Comparison of ENCODE assay signal across 8 mouse cellular contexts in the genomic region with DNA sequence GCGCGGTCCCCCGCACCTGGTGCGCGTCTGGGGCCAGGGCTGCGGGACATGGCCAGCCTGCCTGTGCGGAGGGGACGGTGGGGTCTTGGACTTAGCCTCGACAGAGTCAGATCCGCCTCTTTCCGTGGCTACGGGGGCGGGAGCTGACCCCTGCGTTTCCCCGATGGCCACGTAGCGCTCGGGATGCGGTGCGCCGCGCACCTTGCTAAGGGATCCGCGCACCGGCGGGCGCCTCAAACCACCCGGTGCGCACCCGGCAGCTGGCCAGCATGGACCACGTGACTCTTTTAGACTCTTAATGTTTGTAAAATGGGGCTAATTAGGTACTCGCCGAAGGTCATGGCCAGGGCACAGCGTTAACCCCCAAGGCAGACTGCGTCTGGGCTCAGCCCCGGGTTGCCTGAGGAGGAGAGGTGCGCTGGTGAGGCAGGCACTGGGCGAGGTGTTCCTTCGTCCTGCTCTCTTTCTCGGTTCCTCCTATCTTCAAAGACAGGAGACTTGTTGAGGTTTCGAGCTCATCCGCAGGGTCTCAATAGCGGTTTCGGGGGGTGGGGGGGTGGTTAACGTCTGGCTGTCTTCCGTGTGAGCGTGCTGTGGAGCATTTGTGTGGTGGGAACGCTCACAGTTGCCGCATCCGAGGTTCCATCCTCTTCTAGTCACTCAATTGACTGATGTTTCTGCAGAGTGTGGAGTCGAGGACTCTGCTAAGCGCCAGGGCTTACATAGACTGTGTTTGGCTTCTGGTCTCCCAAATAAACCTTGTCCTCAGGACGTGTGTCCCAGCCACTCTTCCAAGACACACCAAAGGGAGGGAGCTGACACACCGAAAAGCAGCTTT. TPM values are rescaled to one million over a fixed set of nuclear protein-coding genes. Genes with fewer than 3 reads are reported as not detected.
A peak's percentile ranks its signal among the peaks of the same experiment; 100 is the strongest.
DNase-seq lines count a peak whose midpoint lies in the region; ATAC-seq and TF ChIP-seq lines count a peak whose summit lies in the region.

No protein-coding gene starts in this region.

- H3K4me3 ChIP-seq in lung, embryonic 15.5 days = peak overlapping the region; percentile 50
- H3K4me3 ChIP-seq in cortical plate, adult 2 months (ENCODE audit: insufficient read depth, low read length) = peak overlapping the region; percentile 82
- peak overlapping the region; percentile 58 for H3K4me3 ChIP-seq in heart, embryonic 13.5 days

- H3K9ac ChIP-seq in lung, embryonic 15.5 days = no peak overlapping the region
- peak overlapping the region; percentile 64 for H3K9ac ChIP-seq in heart, embryonic 13.5 days

- DNase-seq in lung, postnatal 14 days = no peak
- peak; percentile 27 to 52 for DNase-seq in layer of hippocampus, postnatal 36 days
- DNase-seq in neural tube, embryonic 10.5 days (ENCODE audit: extremely low spot score, low spot score) = peak; percentile 22
- DNase-seq in urinary bladder, postnatal 36 days (ENCODE audit: low spot score in 2 of 2) = no peak
- DNase-seq in spleen, postnatal 36 days (ENCODE audit: low spot score in 2 of 2) = no peak

- no peaks in the 10 kb centered on the region for H3K36me3 ChIP-seq in lung, embryonic 15.5 days
- H3K36me3 ChIP-seq in heart, embryonic 13.5 days = no peaks in the 10 kb centered on the region

- ATAC-seq in lung, embryonic 15.5 days (ENCODE audit: borderline replicate concordance, extremely low read depth, low FRiP score, low TSS enrichment) = 0 out of 2 replicates have a peak, but pooled peaks have one; percentile 23
- ATAC-seq in heart, embryonic 13.5 days (ENCODE audit: extremely low read depth, insufficient number of reproducible peaks, low FRiP score, low TSS enrichment) = no peak

- WGBS in lung, embryonic 15.5 days = 2% methylated on average over 54 of the region's 54 CpGs
- WGBS in heart, embryonic 13.5 days = 3% methylated on average over 54 of the region's 54 CpGs

- H3K9me3 ChIP-seq in lung, embryonic 15.5 days = no peaks in the 10 kb centered on the region
- peaks cover 9% of the 10 kb centered on the region; the same call in 1 of the 2 replicates for H3K9me3 ChIP-seq in heart, embryonic 13.5 days

- no peak overlapping the region for H3K27ac ChIP-seq in lung, embryonic 15.5 days
- H3K27ac ChIP-seq in cortical plate, adult 2 months (ENCODE audit: insufficient read depth, low read length) = peak overlapping the region; percentile 99
- H3K27ac ChIP-seq in heart, embryonic 13.5 days (replicated peaks) = no peak overlapping the region

- H3K4me2 ChIP-seq in lung, embryonic 15.5 days = peak overlapping the region; percentile 94
- peak overlapping the region; percentile 96 for H3K4me2 ChIP-seq in heart, embryonic 13.5 days

- peak; percentile 40; the same call in 1 of the 2 replicates for TF ChIP-seq POLR2A in cortical plate, adult 2 months (IDR thresholded peaks at IDR 0.05; ENCODE audit: extremely low read depth, insufficient read depth, low read length)

- peaks cover 14% of the 10 kb centered on the region; the same call in 1 of the 2 replicates for H3K4me1 ChIP-seq in lung, embryonic 15.5 days
- peaks cover 3% of the 10 kb centered on the region; the same call in 1 of the 2 replicates for H3K4me1 ChIP-seq in cortical plate, adult 2 months (ENCODE audit: control insufficient read depth, insufficient read depth, low read length)
- peaks cover 14% of the 10 kb centered on the region for H3K4me1 ChIP-seq in heart, embryonic 13.5 days

- H3K27me3 ChIP-seq in lung, embryonic 15.5 days = peaks cover 69% of the 10 kb centered on the region
- H3K27me3 ChIP-seq in heart, embryonic 13.5 days (replicated peaks) = peaks cover 82% of the 10 kb centered on the region

- TF ChIP-seq CTCF in cortical plate, adult 2 months (IDR thresholded peaks at IDR 0.05; ENCODE audit: extremely low read depth, insufficient read depth, low read length) = no peak

RNA-seq across cellular contexts. Expression of a gene that starts 3.2 kb away (rescaled TPM):
- 0.29 and 0.31 TPM in 2 replicates for polyA plus RNA-seq in lung, embryonic 15.5 days (2015; fragmentation: Nextera tagmentation; extraction: Ambion mirVana)
- 47.7 and 57.5 TPM in 2 replicates for polyA plus RNA-seq in cortical plate, adult 2 months (2012; rRNA removed)
- 0.36 and 0.66 TPM in 2 replicates for polyA plus RNA-seq in heart, embryonic 13.5 days (2015; fragmentation: Nextera tagmentation; extraction: Ambion mirVana)
- total RNA-seq in layer of hippocampus, postnatal 36 days (2021) = 10 to 100 TPM; 54.2 to 55.2 TPM

Comparison
In these comparisons a context has a peak if more than half of its experiments do, and no peak if none do; other contexts are left out.
1. DNase-seq: peak in layer of hippocampus, postnatal 36 days (2 of 2) and neural tube, embryonic 10.5 days (single experiment); none in lung, postnatal 14 days (single experiment), urinary bladder, postnatal 36 days (0 of 2) and spleen, postnatal 36 days (0 of 2).
2. RNA of a gene that starts 3.2 kb away (polyA plus RNA-seq): 47.7 to 57.5 TPM in cortical plate, adult 2 months; 0.36 to 0.66 TPM in heart, embryonic 13.5 days and 0.29 to 0.31 TPM in lung, embryonic 15.5 days; every median in the first group is over 10 times any median in the second.
3. Peak in every context shown above with its lines, with median percentiles within 50 percentile points of each other: H3K4me3 ChIP-seq.